Mouse (Mus musculus) lung, embryonic 16.5 days (tissue): ENCODE results near the gene Actbl2. TPM values are rescaled to one million over a fixed set of nuclear protein-coding genes. Genes with fewer than 3 reads are reported as not detected.

Experiments used
- ATAC-seq: fragments of 200-750 bp; cut with Nextera tagmentation; 2 replicates; pipeline ENCODE4 v1.8.0; 2017; ENCODE audit warnings: low read depth, mild to moderate bottlenecking, moderate library complexity
- H3K27ac ChIP-seq: fragments of 300-500 bp; sonication (generic); 2 replicates; pipeline ENCODE4 v1.5.1; 2014; ENCODE audit warnings: mild to moderate bottlenecking, control low read depth, low read length
- H3K27me3 ChIP-seq: fragments of 300-500 bp; sonication (generic); 2 replicates; pipeline ENCODE4 v1.6.1; 2014; ENCODE audit warnings: low read depth, low read length, mixed read lengths; ENCODE audit not compliant: control insufficient read depth, insufficient read depth
- H3K36me3 ChIP-seq: fragments of 300-500 bp; sonication (generic); 2 replicates; pipeline ENCODE4 v1.6.1; 2014; ENCODE audit warnings: low read length; ENCODE audit not compliant: control insufficient read depth, insufficient read depth
- H3K4me1 ChIP-seq: fragments of 300-500 bp; sonication (generic); replicated peaks from 2 replicates; pipeline ENCODE4 v1.6.1; 2014; ENCODE audit warnings: low read length, mixed read lengths; ENCODE audit not compliant: control insufficient read depth, insufficient read depth
- H3K4me2 ChIP-seq: fragments of 300-500 bp; sonication (generic); 2 replicates; pipeline ENCODE4 v1.6.1; 2014; ENCODE audit warnings: low read depth, low read length, control low read depth
- H3K4me3 ChIP-seq: fragments of 300-500 bp; sonication (generic); 2 replicates; pipeline ENCODE4 v1.5.1; 2014; ENCODE audit warnings: mild to moderate bottlenecking, low read length, control low read depth
- H3K9ac ChIP-seq: fragments of 300-500 bp; sonication (generic); 2 replicates; pipeline ENCODE4 v1.6.1; 2014; ENCODE audit warnings: low read length, control low read depth
- H3K9me3 ChIP-seq: fragments of 300-500 bp; sonication (generic); 2 replicates; pipeline ENCODE4 v1.6.1; 2016; ENCODE audit warnings: low read length; ENCODE audit not compliant: control insufficient read depth
- WGBS: fragments of 180-500 bp; shearing (Covaris S2); extraction: QIAGEN DNeasy Blood & Tissue Kit; methylation state at CpG from one replicate; pipeline ENCODE4 v1.1.7; 2014; 5-methylcytosine and 5-hydroxymethylcytosine counted together
- polyA plus RNA-seq: library from polyadenylated mRNA; unstranded; fragments of >200 nt; fragmentation: Nextera tagmentation; extraction: Ambion mirVana; gene quantifications from 2 replicates; pipeline ENCODE4 v1.2.1, GENCODE M21; 2015

Gene Actbl2
- polyA plus RNA-seq, 1 experiment from 2014 or later = not detected

DNA sequence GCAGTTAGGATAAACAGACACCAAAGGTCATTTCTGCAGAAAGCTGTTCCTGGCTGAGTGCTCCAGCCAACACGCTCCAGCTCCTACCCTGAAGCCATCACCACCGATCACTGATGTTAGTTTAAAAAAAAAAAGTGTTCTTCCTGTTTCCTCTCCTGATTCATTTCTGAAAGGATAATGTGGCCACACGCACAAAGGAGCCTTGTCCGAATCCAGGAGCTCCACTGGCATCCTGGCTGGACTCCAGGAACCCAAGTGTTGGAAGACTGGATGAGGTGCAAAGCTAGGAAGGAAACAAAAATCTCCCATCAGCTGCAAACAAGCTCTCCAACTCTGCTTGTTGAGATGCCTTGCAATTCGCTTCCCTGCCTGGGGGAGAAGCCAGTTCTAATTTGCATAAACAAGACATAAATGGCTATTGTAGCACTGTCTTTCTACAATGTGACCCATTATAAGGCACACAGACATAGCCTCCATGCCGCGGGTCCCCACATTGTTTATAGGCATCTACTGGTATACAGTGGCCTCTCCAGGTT, 37.2 kb downstream of the Actbl2 start:
- no peak overlapping the region for H3K9ac ChIP-seq
- no peaks in the 10 kb centered on the region for H3K27me3 ChIP-seq
- no peaks in the 10 kb centered on the region for H3K9me3 ChIP-seq
- peak overlapping the region; percentile 23 for H3K4me2 ChIP-seq
- peak; percentile 94 for ATAC-seq
- H3K27ac ChIP-seq = peak overlapping the region; percentile 97
- 14% methylated on average over 7 of the region's 7 CpGs for WGBS
- H3K4me3 ChIP-seq = no peak overlapping the region
- H3K36me3 ChIP-seq = no peaks in the 10 kb centered on the region
- peaks cover 16% of the 10 kb centered on the region for H3K4me1 ChIP-seq

DNA sequence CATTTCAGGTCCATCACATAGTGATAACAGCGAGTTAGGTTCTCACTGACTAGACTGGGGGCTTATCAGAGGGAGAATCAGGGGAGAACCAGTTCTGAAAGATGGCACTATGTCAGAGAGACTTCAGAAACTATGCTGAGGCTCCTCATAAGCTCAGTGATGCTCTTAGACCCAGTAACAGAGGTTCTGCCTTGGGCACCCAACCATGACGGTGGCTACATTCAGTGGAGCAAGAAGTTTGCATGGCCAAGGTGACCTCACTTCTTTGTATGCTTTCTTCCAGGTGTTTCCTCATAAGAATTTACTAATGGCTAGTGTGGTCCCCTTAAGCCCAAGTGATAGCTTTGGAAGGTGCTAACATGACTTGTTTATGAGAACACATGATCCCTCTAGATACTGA, 38.7 kb downstream of the Actbl2 start:
- Histone ChIP-seq H3K9ac (no peak overlapping the region), H3K4me3 (no peak overlapping the region), H3K27me3 (no peaks in the 10 kb centered on the region), H3K4me1 (peaks cover 16% of the 10 kb centered on the region), H3K4me2 (no peak overlapping the region), H3K27ac (no peak overlapping the region), H3K9me3 (no peaks in the 10 kb centered on the region), H3K36me3 (no peaks in the 10 kb centered on the region)
- no peak for ATAC-seq
- 92% methylated on average over 2 of the region's 2 CpGs for WGBS

DNA sequence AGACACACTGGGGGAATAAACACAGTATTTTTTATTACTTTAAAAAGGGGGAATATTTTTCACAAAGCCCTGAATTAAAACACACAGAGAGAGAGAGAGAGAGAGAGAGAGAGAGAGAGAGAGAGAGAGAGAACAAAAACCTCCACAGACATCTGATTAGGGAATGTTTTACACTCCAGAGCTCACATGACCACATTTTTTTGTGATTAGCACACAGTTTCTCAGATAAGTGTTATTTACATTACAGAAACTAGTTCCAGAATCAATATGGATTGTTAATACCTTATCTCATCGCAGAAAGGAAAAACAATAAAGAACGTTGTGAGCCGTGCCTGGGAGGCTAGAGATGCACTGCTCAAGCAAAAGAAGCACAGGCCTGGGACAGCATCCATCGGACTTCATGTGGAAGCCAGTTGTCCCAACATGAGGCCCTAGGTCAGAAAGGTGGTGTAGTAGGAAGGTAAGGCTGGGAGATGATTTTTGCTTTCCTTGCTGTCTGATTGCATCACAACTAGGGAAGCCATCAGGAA, 40.2 kb downstream of the Actbl2 start:
- Histone ChIP-seq H3K27me3 (no peaks in the 10 kb centered on the region), H3K9ac (no peak overlapping the region), H3K4me1 (peaks cover 16% of the 10 kb centered on the region), H3K9me3 (no peaks in the 10 kb centered on the region), H3K36me3 (no peaks in the 10 kb centered on the region), H3K4me3 (no peak overlapping the region), H3K27ac (peak overlapping the region; percentile 4; the same call in 1 of the 2 replicates), H3K4me2 (no peak overlapping the region)
- ATAC-seq = peak; percentile 26; the same call in 1 of the 2 replicates
- 23% methylated on average over 4 of the region's 4 CpGs for WGBS

DNA sequence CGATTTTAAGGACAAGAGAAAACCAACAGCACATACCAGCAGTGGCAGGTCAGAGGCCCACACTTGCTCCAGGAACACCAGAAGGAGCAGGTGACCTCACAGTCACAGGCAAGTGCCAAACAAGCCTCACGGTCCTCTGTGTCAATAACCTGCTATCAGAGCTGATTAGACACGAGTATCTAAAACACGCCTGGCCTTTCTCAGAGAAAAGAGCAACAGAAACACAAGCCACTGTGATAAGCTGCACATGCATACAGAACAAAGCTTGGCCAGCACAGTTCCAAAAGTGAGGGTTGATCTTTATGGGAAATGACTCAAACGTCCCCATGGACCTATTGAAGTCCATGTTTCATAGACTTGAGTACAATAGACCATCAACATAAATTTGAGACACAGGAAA, 41.2 kb downstream of the Actbl2 start:
- Histone ChIP-seq H3K4me2 (no peak overlapping the region), H3K27ac (no peak overlapping the region), H3K9ac (no peak overlapping the region), H3K4me3 (no peak overlapping the region), H3K4me1 (peaks cover 16% of the 10 kb centered on the region), H3K9me3 (no peaks in the 10 kb centered on the region), H3K27me3 (no peaks in the 10 kb centered on the region), H3K36me3 (no peaks in the 10 kb centered on the region)
- no peak for ATAC-seq
- 38% methylated on average over 5 of the region's 5 CpGs for WGBS

DNA sequence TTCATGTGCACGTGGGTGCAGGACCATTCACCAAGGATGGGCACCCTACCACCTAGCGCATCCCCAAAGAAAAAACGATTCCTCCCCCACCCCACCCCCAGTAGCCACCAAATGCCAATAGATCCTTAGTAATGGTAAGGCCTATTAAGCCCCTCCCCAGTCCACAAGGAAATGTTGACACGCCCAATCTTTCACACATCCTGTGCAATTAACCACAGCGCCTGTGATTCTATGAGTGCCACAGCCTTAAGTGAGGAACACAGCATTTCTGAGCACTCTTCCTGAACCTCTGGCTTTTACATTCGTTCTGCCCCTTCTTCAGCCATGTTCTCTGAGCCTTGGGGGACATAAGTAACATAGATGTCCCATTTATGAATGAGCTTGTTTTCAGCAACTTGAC, 42.8 kb downstream of the Actbl2 start:
- no peak overlapping the region for H3K4me2 ChIP-seq
- no peaks in the 10 kb centered on the region for H3K9me3 ChIP-seq
- H3K4me3 ChIP-seq = no peak overlapping the region
- WGBS = 80% methylated on average over 6 of the region's 6 CpGs
- no peak overlapping the region for H3K27ac ChIP-seq
- H3K9ac ChIP-seq = no peak overlapping the region
- H3K27me3 ChIP-seq = no peaks in the 10 kb centered on the region
- peaks cover 3% of the 10 kb centered on the region for H3K4me1 ChIP-seq
- H3K36me3 ChIP-seq = no peaks in the 10 kb centered on the region
- ATAC-seq = no peak

DNA sequence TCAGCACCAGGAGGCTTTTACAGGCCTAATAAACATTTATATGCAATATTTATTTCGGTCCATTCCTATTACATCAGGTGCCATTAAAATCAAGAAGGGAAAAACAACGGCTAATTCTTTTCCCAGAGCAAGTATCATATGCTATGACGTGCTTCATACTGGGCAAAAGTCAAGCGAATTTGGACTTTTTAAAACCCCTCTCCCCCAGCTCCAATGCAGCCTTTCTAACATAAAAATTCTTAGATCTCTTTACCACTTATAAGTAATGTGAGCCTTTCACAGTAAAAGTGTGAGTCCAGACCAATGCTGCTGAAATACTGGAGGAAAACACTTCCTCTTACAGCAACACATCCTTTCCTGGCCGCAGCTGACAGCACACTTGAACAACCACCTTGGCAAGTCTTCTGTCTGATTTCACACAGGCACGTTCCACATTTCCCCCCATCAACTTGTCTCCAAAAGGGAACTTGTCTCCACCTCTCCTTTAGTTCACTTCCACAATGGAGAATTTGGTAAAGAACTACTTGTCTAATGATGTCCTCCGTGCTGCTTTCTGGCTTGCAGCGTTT, 44.4 kb downstream of the Actbl2 start:
- Histone ChIP-seq H3K4me1 (peaks cover 3% of the 10 kb centered on the region), H3K9me3 (no peaks in the 10 kb centered on the region), H3K36me3 (no peaks in the 10 kb centered on the region), H3K9ac (no peak overlapping the region), H3K27me3 (no peaks in the 10 kb centered on the region), H3K27ac (no peak overlapping the region), H3K4me2 (no peak overlapping the region), H3K4me3 (no peak overlapping the region)
- WGBS = 80% methylated on average over 8 of the region's 8 CpGs
- ATAC-seq = no peak

DNA sequence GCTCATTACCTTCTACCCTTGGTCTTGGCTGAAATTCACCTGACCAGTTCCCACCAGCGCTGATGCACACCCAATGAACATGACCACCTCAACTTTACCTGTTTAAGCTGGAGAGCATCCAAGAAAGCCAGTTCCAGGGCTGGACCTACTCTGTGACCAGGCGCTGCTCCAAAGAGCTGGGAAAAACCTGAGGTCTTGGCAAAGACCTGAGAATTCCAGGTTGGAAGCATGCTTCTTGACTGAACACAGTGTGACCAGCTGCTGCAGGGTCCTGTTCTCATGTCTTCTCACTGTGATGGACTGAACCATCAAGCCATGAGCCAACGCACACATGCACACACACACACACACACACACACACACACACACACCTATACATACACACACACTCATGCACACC, 46.0 kb downstream of the Actbl2 start:
- Histone ChIP-seq H3K27ac (no peak overlapping the region), H3K36me3 (no peaks in the 10 kb centered on the region), H3K9ac (no peak overlapping the region), H3K4me1 (no peaks in the 10 kb centered on the region; the same call in 1 of the 2 replicates), H3K4me2 (no peak overlapping the region), H3K27me3 (no peaks in the 10 kb centered on the region), H3K9me3 (no peaks in the 10 kb centered on the region), H3K4me3 (no peak overlapping the region)
- no peak for ATAC-seq
- whole genome bisulfite sequencing = 86% methylated on average over 3 of the region's 3 CpGs

DNA sequence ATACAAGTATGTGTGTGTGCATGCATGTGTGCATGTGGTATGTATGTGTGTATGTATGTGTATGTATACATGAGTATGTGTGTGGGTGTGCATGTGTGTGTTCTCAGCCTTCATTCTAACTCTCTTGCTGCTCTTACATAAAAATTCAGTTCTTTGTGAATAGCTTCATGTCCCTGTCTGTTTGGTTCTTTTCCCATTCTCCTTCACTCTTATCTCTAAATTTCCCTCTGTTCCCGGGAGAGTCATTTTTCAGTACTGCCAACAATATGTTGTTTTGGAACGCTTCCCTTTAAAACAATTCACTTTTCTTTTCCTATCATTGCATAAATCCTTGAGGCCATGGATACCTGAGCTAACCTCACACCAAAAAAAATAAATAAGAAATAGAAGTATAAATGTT, 46.6 kb downstream of the Actbl2 start:
- no peaks in the 10 kb centered on the region for H3K9me3 ChIP-seq
- H3K4me3 ChIP-seq = no peak overlapping the region
- WGBS = 28% methylated on average over 2 of the region's 2 CpGs
- H3K4me1 ChIP-seq = no peaks in the 10 kb centered on the region; the same call in 1 of the 2 replicates
- ATAC-seq = no peak
- H3K27me3 ChIP-seq = no peaks in the 10 kb centered on the region
- no peaks in the 10 kb centered on the region for H3K36me3 ChIP-seq
- no peak overlapping the region for H3K27ac ChIP-seq
- no peak overlapping the region for H3K4me2 ChIP-seq
- no peak overlapping the region for H3K9ac ChIP-seq

DNA sequence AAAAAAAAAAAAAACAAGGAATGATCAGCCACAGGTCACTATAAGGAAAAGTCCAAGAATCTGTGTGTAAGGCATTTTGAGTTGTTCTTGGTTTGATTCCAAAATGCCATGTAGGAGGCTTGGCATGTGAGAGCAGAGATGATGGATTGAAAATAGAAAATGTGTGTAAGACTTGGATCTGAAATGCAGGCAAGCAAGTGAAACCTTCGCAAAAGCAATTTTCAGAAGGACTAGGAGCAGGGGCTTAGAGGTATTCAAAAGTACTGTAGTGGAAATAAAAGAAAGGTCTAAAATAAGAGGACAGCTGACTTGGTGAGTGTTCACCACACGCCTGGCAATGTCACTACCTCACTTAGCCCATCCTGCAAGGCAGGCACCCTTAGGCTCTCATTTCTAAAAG, 49.4 kb downstream of the Actbl2 start:
- 77% methylated on average over 2 of the region's 2 CpGs for WGBS

More for the DNA sequence above, 49.4 kb downstream of the Actbl2 start:
- ATAC-seq = no peak
- H3K27me3 ChIP-seq = no peaks in the 10 kb centered on the region
- no peaks in the 10 kb centered on the region; the same call in 1 of the 2 replicates for H3K4me1 ChIP-seq
- no peaks in the 10 kb centered on the region for H3K36me3 ChIP-seq
- no peak overlapping the region for H3K9ac ChIP-seq
- no peak overlapping the region for H3K27ac ChIP-seq
- H3K4me2 ChIP-seq = no peak overlapping the region
- H3K9me3 ChIP-seq = no peaks in the 10 kb centered on the region
- no peak overlapping the region for H3K4me3 ChIP-seq
